Mouse (Mus musculus) heart, postnatal 0 days (tissue): Measurements from ENCODE around the gene Plpp1.

Source experiments
- CTCF ChIP-seq: IDR thresholded peaks from 2 replicates; pipeline ENCODE4 v1.5.1; 2016; ENCODE audit warnings: antibody characterized with exemption, control low read depth, low read depth
- EP300 ChIP-seq: IDR thresholded peaks from 2 replicates; pipeline ENCODE4 v1.6.1; 2016; ENCODE audit warnings: antibody characterized with exemption, low read depth

DNA sequence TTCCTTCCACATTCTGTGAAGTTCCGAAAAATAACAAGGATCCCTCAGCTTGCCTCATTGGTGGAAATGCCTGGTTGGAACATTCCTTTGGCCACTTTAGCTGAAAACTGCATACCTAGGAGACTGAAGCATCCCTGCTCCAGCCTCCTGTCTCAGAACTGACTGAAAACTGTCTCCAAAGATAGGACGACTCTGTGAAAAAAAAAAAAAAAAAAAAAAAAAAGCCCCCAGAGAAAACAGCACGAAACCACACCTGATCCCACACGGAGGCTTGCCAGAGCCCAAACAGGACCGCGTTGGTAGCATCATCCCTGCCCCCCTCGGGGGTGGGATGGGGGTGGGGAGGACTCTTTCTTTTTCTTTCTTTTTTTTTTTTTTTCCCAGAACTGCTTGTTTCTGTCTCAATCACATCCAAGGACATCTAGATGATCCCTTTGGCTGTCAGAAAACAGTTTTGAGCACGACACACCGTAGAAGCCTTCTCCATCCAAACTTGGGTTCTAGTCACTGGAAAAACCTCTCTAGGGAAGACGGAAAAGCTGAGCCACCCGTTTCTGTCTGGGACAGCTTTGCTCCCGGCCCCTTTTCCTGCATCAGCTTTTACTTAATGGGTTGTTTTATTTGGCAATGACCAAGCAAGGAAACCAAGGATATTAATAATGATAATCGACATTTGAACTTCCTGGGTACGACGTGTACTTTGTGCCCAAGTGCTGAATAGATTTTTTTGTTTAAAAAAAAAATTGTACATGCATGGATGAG lies 29.0 kb upstream of the Plpp1 start:
- TF ChIP-seq EP300 (peak; percentile 55; the same call in 1 of the 2 replicates), CTCF (no peak)
